Mouse (Mus musculus) CD4-positive, CD25-positive, alpha-beta regulatory T cell, adult 2 months (primary cell): Measurements from ENCODE around the gene Nyx.
A peak's percentile ranks its signal among the peaks of the same experiment; 100 is the strongest.
"Not testable (repeated sequence)": the region's sequence is repeated elsewhere in the genome, so short reads cannot be mapped to it uniquely, and the experiment has no call there.

ENCODE experiments used
- DNase-seq: peaks from one replicate; pipeline ENCODE4 v3.0.0-alpha.2; 2012; ENCODE audit warnings: low read depth, low spot score

Gene Nyx

DNA sequence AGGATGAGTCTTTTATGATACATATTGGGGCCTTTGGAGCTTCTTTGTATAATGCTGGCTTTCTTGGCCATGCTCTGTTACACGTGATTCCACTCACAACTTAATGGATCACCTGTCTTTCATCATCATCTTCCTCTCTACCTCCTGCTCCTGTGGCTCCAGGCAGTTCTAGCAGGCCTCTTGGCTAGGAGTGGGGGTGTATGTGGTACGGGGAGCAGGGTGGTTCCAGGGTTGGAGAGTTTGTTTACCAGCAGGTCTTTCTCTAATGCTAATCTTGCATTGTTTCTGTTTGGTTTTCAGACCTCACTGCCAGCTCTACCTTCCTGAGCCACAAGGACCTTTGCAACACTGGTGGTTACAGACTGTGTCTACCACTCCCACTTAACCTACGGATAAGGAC is at the start of gene Nyx:
TSS of gene Nyx (plus strand) at position 301 of the 400 bp plus-strand sequence.
- no peak for DNase-seq

DNA sequence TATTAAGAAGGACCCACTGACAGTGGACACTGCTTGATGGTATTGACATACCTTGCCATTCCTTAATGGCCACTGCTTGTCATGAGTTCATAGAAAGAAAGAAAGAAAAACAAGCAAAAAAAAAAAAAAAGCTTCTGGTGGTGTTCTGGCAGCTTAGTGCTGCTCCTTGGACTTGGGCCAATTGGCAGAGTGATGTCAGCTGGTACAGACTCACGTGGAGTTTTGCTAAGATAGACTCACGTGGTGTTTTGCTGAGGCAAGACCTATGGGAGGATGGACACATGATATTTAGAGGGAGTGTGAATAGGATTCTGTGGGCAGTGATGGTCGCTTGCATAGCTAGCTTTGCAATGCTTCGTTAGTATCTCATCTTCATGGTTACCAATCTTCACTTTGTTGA is 43.9 kb upstream of the Nyx start:
- no peak for DNase-seq

DNA sequence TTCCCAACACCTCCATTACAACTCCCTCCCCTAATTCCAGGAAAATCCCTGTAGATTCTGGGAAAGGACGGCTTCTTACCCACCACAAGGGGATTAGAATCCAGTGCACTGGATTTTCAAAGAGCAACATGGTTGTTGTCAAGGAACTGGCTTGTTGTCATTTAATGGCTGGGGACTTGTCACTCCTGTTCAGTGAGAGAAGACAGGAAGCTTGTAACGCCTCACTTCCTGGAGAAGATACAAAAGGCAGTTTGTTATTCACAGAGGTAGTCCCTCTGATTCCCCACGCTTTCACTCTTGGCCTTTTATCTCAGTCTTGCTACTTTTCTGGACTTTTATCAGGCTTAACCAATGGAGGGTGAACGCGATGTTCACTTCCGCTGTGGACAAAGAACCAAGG is 34.5 kb upstream of the Nyx start:
- peak; percentile 38 for DNase-seq

DNA sequence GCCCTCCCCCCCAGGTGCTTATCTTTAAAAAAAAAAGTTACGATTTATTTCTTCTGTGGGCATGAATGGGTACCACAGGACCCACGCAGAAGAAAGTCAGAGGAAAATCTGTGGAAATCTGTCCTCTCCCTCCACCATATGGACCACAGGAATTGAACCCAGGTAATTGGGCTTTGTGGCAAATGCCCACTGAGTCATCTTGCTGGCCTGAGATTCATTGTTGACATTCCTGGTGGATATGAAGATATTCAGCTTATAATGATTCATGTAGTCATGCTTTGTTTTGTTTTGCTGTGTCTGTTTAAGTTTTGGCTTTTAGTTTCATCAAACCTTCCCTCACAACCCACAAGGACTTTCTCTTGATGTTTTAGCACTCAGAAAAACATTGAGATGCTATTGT is 29.9 kb upstream of the Nyx start:
- DNase-seq: not testable (repeated sequence)

DNA sequence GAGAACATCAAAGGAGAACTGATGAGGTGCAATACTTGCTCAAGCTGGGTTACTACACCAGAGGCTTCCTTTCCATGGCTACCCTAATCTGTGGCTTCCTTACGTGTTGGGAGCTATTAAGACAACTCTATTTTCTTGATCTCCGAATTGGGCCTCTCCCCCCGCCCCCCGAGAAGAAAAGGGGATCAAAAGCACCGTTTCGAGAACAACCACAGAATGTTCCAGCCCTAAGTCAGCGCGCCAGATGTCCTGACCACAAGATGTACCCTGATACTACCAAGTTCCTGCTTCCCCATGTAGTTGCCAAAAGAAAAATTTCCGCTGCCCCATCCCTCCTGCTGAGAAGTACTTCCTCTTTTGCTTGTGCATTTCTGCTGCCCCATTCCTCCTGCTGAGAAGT is 9.4 kb upstream of the Nyx start:
- DNase-seq: not testable (repeated sequence)

- DNase-seq: peak; percentile 38
Measured at GRCm38 (mm10) chrX:13458766-13459165, 7.1 kb upstream of the Nyx start.

DNA sequence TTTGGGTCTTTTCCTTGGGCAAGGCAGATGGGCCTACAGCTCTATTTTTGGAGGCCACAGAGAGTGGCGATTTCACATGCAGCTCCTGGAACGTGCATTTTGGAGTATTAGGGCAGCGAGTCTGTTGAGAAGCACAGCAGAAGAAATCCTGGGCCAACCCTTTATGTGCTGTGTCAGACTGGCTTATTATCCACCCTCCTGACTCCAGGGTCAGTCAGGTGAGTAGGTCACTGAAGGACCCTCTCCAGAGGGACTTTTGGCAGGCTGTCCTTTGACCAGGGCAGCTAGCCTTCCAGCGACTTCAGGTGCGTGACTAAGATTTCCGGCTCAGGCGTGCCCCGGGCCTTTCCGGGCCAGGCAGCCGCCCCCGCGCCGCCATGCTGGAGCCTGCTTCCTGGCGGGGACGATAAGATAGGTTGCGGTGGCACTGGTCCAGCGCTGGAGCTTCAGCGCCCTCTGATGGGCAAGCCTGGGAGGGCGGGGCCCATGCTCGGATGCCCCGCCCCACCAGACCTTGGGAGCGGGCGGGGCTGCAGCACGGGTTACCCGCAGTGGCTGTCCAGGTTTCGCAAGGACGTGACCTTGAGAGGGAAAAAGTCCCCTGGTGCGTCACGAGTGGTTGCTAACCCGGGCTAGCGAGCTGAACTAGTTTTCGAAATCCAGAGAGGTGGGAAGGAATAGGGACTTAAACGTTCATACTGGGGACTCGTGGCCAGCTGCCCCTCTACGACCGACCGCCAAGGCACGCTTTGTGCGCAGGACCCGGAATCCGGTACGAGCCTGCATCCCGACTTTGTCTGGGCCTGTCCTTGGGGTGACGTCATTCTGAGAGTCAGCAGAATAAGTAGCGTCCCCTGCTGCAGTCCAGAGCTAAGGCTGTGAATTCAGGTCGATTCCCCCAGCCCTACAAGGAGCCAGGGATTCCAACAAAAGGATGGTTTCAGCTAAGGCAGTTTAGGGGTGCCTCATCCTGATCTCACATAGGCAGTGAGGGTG is 4.3 kb upstream of the Nyx start:
- peak; percentile 93 for DNase-seq

DNA sequence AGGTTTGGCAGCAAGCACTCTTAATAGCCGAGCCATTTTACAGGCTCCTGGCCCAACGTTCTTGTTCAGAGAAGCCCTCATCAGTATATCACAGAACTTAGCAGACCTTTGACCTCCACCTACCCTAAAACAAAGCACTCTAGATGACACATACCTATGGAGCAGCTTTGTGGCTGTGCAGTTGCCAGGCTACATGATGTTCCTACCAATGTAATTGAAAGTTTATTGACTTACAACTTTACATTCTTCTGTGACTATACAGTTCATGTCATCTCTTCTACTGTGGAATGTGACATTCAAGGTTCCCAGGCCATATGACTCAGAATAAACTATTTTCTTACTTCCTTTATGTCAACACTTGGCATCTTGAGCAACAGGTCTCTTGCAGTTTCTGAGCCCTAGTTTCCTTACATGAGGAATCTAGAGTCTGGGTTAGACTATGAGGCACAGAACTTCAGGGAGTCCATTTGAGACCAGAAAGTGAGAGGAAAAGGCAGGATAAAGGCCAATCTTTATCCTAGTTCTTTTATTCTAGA is 2.9 kb upstream of the Nyx start:
- DNase-seq: no peak

- no peak for DNase-seq
Measured at GRCm38 (mm10) chrX:13466681-13467080, 771 bp downstream of the Nyx start.

GRCm38 (mm10) chrX:13467121-13467571 is 1.2 kb downstream of the Nyx start:
- DNase-seq: no peak

GRCm38 (mm10) chrX:13469160-13470116 is 3.5 kb downstream of the Nyx start:
- no peak for DNase-seq

- DNase-seq: peak; percentile 10
Measured at GRCm38 (mm10) chrX:13471925-13472324, 6.0 kb downstream of the Nyx start.

DNA sequence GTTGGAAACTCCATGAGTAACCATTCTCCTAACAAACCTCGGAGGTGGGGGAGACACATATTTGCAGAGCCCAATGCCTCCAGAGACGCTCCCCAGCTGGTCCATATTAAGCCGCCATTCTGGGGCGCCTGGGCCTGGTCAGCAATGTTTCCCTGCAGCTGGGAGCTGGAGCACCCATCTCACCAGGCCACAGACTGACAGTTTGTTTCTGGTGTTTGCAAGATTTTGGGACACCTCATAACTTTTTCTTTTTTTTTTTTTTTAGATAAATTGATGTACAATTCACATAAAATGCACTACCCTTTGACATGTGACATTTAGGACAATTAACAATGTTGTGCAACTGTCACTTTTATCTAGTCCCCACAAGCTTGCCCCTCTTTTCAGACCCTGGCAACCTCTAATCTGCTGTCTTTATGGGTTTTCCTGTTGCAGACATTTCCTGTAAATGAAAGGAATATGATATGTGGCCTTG is 6.9 kb downstream of the Nyx start:
- no peak for DNase-seq

DNA sequence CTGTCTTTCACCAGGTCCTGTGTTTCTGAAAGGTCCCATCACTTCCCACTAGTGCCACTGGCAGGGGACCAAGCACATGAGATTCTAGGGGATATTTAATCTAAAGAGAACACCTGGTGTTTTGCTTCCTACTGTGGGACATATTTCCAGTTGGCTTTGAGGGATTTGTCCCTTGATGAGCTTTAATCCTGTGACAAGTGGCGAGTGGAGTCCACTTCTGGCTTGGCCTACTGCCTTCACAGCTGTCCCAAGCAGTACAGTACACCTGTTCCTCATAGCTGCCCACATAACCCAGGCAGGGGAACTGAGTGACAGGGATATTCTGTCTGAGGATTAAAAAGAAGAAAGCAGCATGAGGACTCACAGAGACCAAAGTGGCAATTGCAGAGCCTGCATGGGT is 9.5 kb downstream of the Nyx start:
- no peak for DNase-seq

DNA sequence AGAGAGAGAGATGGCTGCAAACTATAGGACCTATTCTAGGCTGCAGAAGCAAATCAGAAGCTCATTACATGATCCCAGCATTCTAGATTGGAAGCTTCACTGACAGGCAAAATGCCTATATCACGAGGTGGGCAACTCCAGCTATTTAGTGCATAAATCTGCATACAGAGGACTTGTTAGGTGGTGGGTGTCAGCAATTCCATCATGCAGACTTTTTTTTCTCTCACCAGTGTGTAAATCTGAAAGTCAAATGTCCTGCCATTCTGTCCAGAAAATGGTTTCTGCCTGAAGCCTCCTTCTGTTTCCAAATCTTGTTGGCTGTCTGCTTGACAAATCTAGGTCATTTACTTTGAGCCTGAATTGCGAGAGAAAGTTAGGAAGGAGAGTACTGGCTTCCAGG is 11.7 kb downstream of the Nyx start:
- DNase-seq: no peak

GRCm38 (mm10) chrX:13478298-13478697 is 12.4 kb downstream of the Nyx start:
- no peak for DNase-seq

DNA sequence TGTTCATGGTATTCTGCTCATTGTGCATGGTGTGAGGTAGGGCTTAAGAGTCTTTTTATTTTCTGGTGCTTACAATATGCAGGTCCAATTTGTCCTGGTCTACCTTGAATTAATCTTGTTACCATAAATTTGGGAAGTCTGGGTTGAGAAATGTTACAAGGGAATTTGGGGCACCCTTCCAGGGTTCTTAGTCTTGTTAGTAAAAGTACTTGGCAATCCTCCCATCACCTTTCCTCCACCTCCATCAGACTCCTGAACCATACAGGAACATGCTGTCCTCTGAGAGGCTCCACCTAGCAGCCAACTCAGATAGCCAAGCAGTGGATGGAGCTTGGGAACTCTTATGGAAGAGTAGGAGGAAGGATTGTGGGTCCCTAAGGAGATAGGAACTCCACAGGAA is 13.7 kb downstream of the Nyx start:
- no peak for DNase-seq

GRCm38 (mm10) chrX:13482576-13482975 is 16.7 kb downstream of the Nyx start:
- no peak for DNase-seq

GRCm38 (mm10) chrX:13484447-13484846 is 18.5 kb downstream of the Nyx start:
- no peak for DNase-seq

GRCm38 (mm10) chrX:13489001-13489400 is 23.1 kb downstream of the Nyx start:
- DNase-seq: no peak

DNA sequence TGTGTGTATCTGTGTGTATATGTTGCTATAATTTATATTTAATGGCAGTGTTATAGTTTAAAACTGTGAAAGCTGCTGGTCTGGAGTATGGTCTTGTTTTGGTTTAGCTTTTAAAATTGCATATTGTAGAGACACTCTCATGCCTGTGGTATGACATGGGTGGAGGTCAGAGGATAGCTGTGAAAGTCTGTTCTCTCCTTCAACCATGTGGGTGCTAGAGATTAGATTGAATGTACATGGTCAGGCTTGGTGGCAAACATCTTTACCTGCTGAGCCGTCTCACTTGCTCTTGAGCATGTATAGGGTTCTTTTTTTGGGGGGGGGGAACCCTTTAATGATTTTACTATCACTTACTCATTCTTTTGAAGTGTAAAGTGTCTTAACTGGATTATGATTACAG is 23.9 kb downstream of the Nyx start:
- DNase-seq: no peak

GRCm38 (mm10) chrX:13490941-13491340 is 25.0 kb downstream of the Nyx start:
- no peak for DNase-seq
